Mouse (Mus musculus) heart, adult 11 months (tissue): ENCODE measurements around the gene Drd2.

Experiments used
- DNase-seq: peaks from one replicate; pipeline ENCODE4 v3.0.0; 2022

The Drd2 gene

DNA sequence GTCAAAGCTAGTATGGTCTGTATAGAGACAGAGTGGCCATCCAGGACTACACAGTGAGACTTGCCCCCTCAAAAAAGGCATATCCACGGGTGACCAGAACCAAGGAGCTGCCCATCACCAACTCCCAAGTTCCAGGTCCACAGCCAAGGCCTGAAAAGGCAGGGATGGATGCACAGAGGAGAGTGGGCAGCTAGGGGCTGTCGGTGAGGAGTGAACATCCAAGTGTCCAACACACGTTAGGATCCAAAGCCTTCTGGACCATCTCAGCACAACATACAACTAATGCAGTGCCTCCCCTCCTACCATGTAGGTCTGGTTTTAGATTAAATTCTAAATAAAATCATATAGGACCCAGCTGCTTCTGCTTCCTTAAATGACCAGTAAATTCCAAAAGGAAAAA lies 115.7 kb downstream of the Drd2 start:
- DNase-seq: peak; percentile 55
